Mouse (Mus musculus) forebrain, embryonic 13.5 days (tissue): ENCODE measurements around the gene Adssl1. TPM values are rescaled to one million over a fixed set of nuclear protein-coding genes. Genes with fewer than 3 reads are reported as not detected.

ENCODE experiments used
- ATAC-seq: fragments of 200-750 bp; cut with Nextera tagmentation; 2 replicates; pipeline ENCODE4 v1.8.0; 2017
- H3K27ac ChIP-seq: fragments of 300-500 bp; sonication (generic); 2 replicates; pipeline ENCODE4 v1.5.1; 2015; ENCODE audit warnings: inconsistent platforms, mild to moderate bottlenecking, moderate library complexity
- H3K27me3 ChIP-seq: fragments of 300-500 bp; sonication (generic); 2 replicates; pipeline ENCODE4 v1.6.1; 2015; ENCODE audit warnings: mild to moderate bottlenecking, inconsistent platforms
- H3K36me3 ChIP-seq: fragments of 300-500 bp; sonication (generic); 2 replicates; pipeline ENCODE4 v1.6.1; 2015; ENCODE audit warnings: mild to moderate bottlenecking, inconsistent platforms; ENCODE audit not compliant: poor library complexity, severe bottlenecking
- H3K4me1 ChIP-seq: fragments of 300-500 bp; sonication (generic); 2 replicates; pipeline ENCODE4 v1.6.1; 2015; ENCODE audit warnings: inconsistent platforms
- H3K4me2 ChIP-seq: fragments of 300-500 bp; sonication (generic); 2 replicates; pipeline ENCODE4 v1.6.1; 2015; ENCODE audit warnings: inconsistent platforms, mild to moderate bottlenecking, moderate library complexity
- H3K4me3 ChIP-seq: fragments of 300-500 bp; sonication (generic); 2 replicates; pipeline ENCODE4 v1.5.1; 2015; ENCODE audit warnings: mild to moderate bottlenecking, inconsistent platforms
- H3K9ac ChIP-seq: fragments of 300-500 bp; sonication (generic); 2 replicates; pipeline ENCODE4 v1.6.1; 2015; ENCODE audit warnings: mild to moderate bottlenecking, inconsistent platforms
- H3K9me3 ChIP-seq: fragments of 300-500 bp; sonication (generic); replicated peaks from 2 replicates; pipeline ENCODE4 v1.6.1; 2016; ENCODE audit warnings: inconsistent platforms
- WGBS: fragments of 180-500 bp; shearing (Covaris S2); methylation state at CpG from one replicate; pipeline ENCODE4 v1.1.7; 2015; 5-methylcytosine and 5-hydroxymethylcytosine counted together
- microRNA-seq: library from miRNA; unstranded; fragments of <30 nt; microRNA quantifications from one replicate; pipeline ENCODE4, GENCODE M21; 2016
- polyA plus RNA-seq: library from polyadenylated mRNA; unstranded; fragments of >200 nt; fragmentation: Nextera tagmentation; extraction: Ambion mirVana; gene quantifications from 2 replicates; pipeline ENCODE4 v1.2.1, GENCODE M21; 2015

The Adssl1 gene
- polyA plus RNA-seq, 1 experiment from 2014 or later: 1.4 TPM

DNA sequence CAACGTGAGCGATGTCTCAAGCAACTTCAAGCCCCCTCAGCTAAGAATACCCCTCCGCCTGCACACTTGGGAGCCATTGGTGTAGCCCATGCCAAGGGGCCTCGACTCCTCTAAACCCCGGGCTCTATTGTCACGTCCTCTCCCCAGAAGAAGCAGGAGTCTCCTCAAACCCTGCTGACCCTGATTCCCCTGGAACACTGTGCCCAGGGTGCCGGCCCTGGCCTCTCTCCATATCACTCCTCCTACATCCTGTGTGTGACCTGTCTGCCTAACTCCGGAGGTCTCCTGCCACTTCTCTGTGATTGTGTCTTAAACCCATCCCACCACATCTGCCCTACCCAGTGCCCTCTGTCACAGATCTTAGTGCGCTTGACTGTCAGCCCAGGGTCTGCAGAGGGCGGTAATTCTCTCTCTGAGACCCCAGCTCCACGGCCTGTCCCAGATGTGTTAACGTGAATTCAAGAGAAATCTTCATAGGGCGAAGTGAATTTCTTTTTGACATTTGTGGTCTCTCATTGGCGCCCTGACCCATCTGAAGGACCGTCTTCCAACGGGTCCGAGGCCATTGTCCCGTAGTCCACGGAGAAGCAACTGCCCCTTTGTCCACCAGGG lies 58.2 kb downstream of the Adssl1 start:
- Histone ChIP-seq H3K4me3 (peak overlapping the region; percentile 59), H3K27me3 (peaks cover 46% of the 10 kb centered on the region), H3K36me3 (no peaks in the 10 kb centered on the region), H3K4me2 (peak overlapping the region; percentile 95), H3K9me3 (no peaks in the 10 kb centered on the region), H3K4me1 (peaks cover 42% of the 10 kb centered on the region), H3K27ac (no peak overlapping the region), H3K9ac (peak overlapping the region; percentile 71; the same call in 1 of the 2 replicates)
- no peak for ATAC-seq
- WGBS: 16% methylated on average over 19 of the region's 19 CpGs

DNA sequence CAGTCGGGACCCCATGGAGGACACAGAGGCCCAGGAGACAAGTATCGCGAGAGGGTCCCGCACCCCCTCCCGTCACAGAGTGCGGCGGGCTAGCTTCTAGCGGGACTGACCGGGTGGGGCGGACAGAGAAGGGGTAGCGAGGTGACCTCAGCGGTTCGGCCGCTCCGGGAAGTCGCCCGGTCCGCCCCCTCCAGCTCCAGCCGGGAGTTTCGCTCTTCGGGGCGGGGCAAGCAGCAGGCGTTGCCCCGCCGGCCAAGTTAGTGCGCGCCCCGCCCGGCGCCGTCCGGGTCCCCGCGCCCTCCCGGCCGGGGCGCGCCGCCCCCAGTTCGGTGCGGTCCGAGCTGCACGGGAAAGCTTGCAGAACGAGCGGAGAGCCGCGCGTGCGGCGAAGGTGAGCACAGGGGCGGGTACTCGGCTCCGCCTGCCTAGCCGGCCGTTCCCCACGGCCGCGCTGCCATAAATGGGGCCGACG lies 58.7 kb downstream of the Adssl1 start, which contains the start of gene Zbtb42:
Zbtb42 (plus strand) TSS at position 274 of the 472 bp plus-strand sequence.
- Histone ChIP-seq H3K9me3 (no peaks in the 10 kb centered on the region), H3K27me3 (peaks cover 46% of the 10 kb centered on the region), H3K4me1 (peaks cover 41% of the 10 kb centered on the region), H3K36me3 (no peaks in the 10 kb centered on the region), H3K27ac (no peak within 1 kb of the TSS), H3K4me3 (peak within 1 kb of the TSS; percentile 59), H3K4me2 (peak within 1 kb of the TSS; percentile 95), H3K9ac (peak within 1 kb of the TSS; percentile 71)
- 1% methylated on average over 57 of the region's 60 CpGs for WGBS
- peak; percentile 23; the same call in 1 of the 2 replicates for ATAC-seq

DNA sequence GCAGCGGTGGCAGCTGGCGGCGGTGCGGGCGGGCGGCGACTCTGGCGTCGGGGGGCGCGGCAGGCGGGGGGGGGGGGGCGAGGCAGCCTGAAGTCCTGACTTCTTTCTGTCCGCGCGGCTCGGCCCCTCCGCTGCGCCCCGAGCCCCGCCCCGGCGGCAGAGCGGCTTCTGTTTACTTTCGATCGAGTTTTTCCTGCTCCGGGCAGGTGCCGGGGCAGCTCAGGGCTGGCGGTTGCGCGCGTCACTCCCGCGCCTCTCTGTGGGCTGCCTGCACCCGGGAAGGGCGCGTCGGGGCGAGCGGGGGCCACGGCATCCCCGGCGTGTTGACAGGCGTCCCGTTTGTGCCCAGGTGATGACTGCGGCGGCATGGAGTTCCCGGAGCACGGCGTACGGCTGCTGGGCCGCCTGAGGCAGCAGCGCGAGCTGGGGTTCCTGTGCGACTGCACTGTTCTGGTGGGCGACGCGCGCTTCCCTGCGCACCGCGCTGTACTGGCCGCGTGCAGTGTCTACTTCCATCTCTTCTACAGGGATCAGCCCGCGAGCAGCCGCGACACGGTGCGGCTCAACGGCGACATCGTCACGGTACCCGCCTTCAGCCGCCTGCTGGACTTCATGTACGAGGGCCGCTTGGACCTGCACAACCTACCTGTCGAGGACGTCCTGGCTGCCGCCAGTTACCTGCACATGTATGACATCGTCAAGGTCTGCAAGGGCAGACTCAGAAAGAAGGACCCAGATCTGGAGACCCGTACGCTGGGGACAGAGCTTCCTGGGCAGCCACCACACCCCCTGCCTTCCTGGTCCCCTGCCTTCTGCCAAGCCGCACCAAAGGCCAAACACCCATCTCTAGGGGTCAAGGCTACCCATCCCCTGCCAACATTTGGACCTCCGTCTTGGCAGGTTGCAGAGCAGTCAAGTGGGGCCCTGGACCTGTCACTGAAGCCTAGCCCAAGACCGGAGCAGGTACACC lies 59.5 kb downstream of the Adssl1 start:
- 5% methylated on average over 61 of the region's 87 CpGs for WGBS
- H3K4me3 ChIP-seq: peak overlapping the region; percentile 59
- H3K27me3 ChIP-seq: peaks cover 46% of the 10 kb centered on the region
- no peak overlapping the region for H3K27ac ChIP-seq
- peak; percentile 48 for ATAC-seq
- H3K9ac ChIP-seq: peak overlapping the region; percentile 71
- peaks cover 40% of the 10 kb centered on the region for H3K4me1 ChIP-seq
- peak overlapping the region; percentile 95 for H3K4me2 ChIP-seq
- no peaks in the 10 kb centered on the region for H3K36me3 ChIP-seq
- no peaks in the 10 kb centered on the region for H3K9me3 ChIP-seq

DNA sequence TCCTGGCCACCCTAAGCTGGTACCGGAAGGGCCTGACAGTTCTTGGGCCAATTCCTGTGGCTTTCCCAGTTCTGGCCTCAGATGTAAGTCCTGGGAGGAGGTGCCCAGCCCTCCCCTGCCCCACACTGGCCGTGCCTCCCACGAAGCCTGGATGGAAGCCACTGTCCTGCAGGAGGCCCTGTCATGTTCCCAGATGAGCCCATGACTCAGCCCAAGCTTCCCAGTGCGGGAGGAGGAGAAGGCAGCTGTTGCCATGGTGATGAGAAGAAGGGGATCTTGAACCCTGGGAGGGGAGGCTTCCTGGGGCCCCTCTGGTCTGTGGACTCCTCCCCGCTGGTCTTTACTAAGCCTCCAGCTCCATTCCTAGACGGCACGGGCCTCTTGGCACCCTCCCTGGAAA lies 63.5 kb downstream of the Adssl1 start:
- H3K4me2 ChIP-seq: no peak overlapping the region
- H3K4me1 ChIP-seq: peaks cover 17% of the 10 kb centered on the region
- WGBS: 52% methylated on average over 7 of the region's 7 CpGs
- no peak overlapping the region for H3K4me3 ChIP-seq
- ATAC-seq: no peak
- H3K27me3 ChIP-seq: peaks cover 33% of the 10 kb centered on the region
- H3K27ac ChIP-seq: no peak overlapping the region
- H3K9me3 ChIP-seq: no peaks in the 10 kb centered on the region
- no peaks in the 10 kb centered on the region for H3K36me3 ChIP-seq
- no peak overlapping the region for H3K9ac ChIP-seq

DNA sequence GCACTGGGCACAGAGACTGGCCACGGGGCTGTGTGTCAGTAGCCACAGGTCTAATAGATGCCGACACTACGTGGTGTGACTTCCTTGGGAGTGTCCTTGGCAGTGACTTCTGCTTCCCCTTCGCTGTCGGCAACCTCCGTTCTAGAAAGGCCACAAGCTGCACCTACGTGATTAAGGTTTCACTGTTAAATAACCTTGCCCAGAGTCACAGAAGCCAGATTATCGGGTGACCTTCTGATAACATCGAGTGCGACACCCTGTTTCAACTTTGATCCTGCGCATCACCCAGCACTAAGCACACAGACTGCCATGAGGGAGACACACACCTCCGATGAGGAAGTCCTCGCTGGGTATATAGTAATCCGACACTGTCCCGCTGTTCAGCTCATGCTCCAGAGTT lies 68.6 kb downstream of the Adssl1 start:
- Histone ChIP-seq H3K4me2 (no peak overlapping the region), H3K4me1 (peaks cover 13% of the 10 kb centered on the region), H3K9me3 (no peaks in the 10 kb centered on the region), H3K27ac (no peak overlapping the region), H3K9ac (no peak overlapping the region), H3K4me3 (no peak overlapping the region), H3K36me3 (no peaks in the 10 kb centered on the region), H3K27me3 (no peaks in the 10 kb centered on the region)
- 81% methylated on average over 15 of the region's 15 CpGs for WGBS
- no peak for ATAC-seq

Small RNAs within 50 kb of the gene (microRNA-seq; reads per million reads assigned to microRNA genes)
- 1.1 reads per million for gene Mir6939

Other genes with a start within 250 kb of the Adssl1 start
- gene A530016L24Rik, start 130.6 kb upstream of the Adssl1 start, polyA plus RNA-seq: 0.11 TPM in 1 of 2 replicates, not detected in the other
- gene Tmem179, start 103.3 kb upstream of the Adssl1 start, polyA plus RNA-seq: 23.3 and 30.7 TPM in 2 replicates
- gene Inf2, start 31.3 kb upstream of the Adssl1 start, polyA plus RNA-seq: 2.4 and 2.6 TPM in 2 replicates
- gene Siva1, start 24.6 kb downstream of the Adssl1 start, polyA plus RNA-seq: 154 and 174 TPM in 2 replicates
- gene Akt1, start 54.8 kb downstream of the Adssl1 start, polyA plus RNA-seq: 46.4 and 50.3 TPM in 2 replicates
- 2.1 and 2.4 TPM in 2 replicates for gene Zbtb42, start 58.8 kb downstream of the Adssl1 start, polyA plus RNA-seq
- 11.0 and 13.1 TPM in 2 replicates for gene Cep170b, start 100.4 kb downstream of the Adssl1 start, polyA plus RNA-seq
- 2.9 and 3.8 TPM in 2 replicates for gene Pld4, start 140.6 kb downstream of the Adssl1 start, polyA plus RNA-seq
- gene Ahnak2, start 182.6 kb downstream of the Adssl1 start, polyA plus RNA-seq: 0.25 and 0.35 TPM in 2 replicates
- 12.6 and 15.2 TPM in 2 replicates for gene Clba1, start 188.9 kb downstream of the Adssl1 start, polyA plus RNA-seq
- 123 and 134 TPM in 2 replicates for gene Cdca4, start 209.4 kb downstream of the Adssl1 start, polyA plus RNA-seq
- gene Gpr132, start 248.2 kb downstream of the Adssl1 start, polyA plus RNA-seq: not detected in 2 replicates